Mouse (Mus musculus) R1 (cell line): ENCODE results near the gene Cd300ld4.
A peak's percentile ranks its signal among the peaks of the same experiment; 100 is the strongest.
"Not testable (repeated sequence)": the region's sequence is repeated elsewhere in the genome, so short reads cannot be mapped to it uniquely, and the experiment has no call there.

Experiments used
- DNase-seq: peaks from one replicate; pipeline ENCODE4 v3.0.0-alpha.2; 2018; ENCODE audit warnings: low read depth, low spot score

Gene Cd300ld4

GRCm38 (mm10) chr11:115026912-115027311 lies at the start of gene Cd300ld4:
TSS of gene Cd300ld4 (minus strand) at chr11:115027012.
- DNase-seq = not testable (repeated sequence)

- no peak for DNase-seq
Observed at GRCm38 (mm10) chr11:115075859-115076258, 49.0 kb upstream of the Cd300ld4 start.

DNA sequence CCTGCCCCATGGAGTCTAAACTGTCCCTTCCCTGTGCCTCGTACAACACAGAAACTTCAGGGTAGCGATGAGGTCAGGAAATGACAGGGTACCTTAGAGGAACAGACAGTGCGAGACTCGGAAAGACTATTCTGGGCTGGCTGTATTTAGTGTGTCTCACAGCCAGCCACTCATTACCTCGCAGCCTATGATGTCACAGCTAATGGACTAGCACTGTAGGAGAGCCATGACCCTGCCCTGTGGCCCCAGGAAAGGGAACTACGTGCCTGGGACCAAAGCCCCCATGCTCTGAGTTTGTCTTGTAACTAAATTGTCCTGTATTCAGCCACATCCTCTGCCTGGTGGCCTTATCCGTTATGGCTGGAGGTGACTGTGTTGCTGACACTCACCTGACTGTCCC lies 48.6 kb upstream of the Cd300ld4 start:
- DNase-seq = no peak

DNA sequence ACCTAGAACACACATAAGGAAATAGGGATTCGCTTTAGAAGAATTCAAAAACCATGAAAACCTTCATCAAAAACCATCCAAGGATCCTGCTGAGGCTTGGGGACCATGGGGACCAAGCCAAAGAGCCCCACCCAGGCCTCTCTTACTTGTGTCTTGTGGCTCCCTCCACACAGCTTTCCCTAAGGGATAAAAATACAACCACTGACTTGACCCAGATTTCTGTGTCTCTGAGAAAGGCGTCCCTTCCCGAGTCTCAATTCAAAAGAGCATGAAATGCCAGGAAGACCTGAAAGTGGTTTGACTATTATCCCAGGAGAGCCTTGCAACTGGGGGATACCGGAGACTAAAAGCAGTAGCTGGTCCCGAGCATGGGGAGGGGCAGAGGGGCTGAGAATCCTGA lies 46.2 kb upstream of the Cd300ld4 start:
- DNase-seq = no peak

- no peak for DNase-seq
Observed at GRCm38 (mm10) chr11:115071631-115072294, 45.0 kb upstream of the Cd300ld4 start.

GRCm38 (mm10) chr11:115071015-115071551 lies 44.3 kb upstream of the Cd300ld4 start:
- peak; percentile 96 for DNase-seq

- DNase-seq = peak; percentile 29
Observed at GRCm38 (mm10) chr11:115066768-115067167, 40.0 kb upstream of the Cd300ld4 start.

DNA sequence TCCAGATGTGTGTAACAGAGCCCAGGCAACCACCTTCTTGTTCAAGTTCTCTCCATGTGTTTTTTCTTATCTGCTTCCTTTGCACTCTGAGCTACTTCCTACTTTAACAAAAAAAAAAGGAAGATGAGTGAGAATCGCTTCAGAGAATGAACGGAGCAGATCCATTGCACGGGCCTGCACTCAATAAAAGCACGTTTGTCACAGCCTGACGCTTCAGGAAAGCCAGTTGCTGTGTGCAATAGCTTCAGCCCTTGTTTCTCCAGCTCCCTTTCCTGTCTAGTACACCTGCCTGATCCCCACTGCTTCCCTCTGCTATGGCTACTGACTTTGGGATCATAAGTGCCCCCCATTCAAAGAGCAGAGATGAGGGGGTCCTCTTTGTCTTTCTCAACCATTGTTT lies 35.3 kb upstream of the Cd300ld4 start, which contains the start of gene Cd300e:
TSS of gene Cd300e (minus strand) at position 101 of the 400 bp plus-strand sequence.
- DNase-seq = no peak

GRCm38 (mm10) chr11:115059797-115060196 lies 33.0 kb upstream of the Cd300ld4 start:
- no peak for DNase-seq

DNA sequence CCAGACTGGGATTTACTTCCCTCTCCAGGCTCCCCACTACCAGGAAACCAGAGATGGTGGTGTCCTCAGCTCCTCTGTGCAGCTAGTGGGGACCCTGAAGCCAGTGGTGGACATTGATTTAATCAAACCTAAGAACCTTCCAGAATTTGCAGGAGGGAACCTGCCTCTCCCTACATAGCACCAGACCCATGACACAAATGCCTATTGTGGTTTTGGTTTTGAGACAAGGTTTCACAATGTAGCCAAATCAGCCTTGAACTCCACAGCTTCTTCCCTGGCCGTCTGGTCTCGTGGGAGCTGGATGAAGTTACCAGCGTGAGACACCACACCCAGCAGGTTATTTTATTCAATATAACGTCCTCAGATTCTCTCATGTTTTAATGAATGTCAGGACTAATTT lies 31.9 kb upstream of the Cd300ld4 start:
- DNase-seq = no peak

DNA sequence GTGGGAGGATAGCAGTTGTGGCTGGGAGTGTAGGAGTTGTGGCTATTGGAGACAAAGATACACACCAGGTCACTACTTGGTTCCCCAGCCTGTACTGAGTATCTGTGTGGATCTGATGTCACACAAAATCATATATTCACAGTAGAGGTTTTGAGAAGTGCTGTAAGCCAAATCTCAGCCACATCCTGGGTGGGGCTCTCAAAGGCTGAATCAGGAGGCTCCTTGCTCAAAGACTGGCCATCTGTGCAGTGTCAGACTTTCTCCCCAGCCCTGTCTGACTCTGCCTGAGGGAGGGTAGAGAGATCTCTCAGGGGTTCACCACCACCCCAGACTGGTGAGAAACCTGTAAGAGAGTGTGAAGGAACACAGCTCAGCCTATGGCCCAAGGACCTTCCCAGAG lies 27.7 kb upstream of the Cd300ld4 start:
- DNase-seq = no peak

DNA sequence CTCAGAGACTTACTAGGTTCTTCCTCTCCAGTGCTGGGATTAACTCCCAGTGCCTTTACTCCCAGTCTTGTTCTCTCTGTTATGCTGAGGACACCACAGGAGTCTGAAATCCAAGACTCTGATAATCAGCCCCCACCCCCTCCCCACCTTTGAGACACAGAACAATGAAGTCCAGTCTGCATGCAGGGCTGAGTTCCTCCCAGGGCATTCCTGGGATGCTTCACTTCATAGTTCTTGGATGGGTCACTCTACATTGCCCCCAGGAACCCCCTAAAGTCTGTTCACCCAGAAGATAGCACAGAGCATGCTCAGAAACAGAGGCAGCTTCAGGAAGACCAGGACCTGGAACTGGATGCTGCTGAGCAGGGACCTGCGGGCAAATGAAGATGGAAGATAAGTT lies 26.2 kb upstream of the Cd300ld4 start:
- DNase-seq = peak; percentile 97

- peak; percentile 90 for DNase-seq
Observed at GRCm38 (mm10) chr11:115052206-115052605, 25.4 kb upstream of the Cd300ld4 start.

GRCm38 (mm10) chr11:115049282-115049895 lies 22.6 kb upstream of the Cd300ld4 start:
- DNase-seq = peak; percentile 46

DNA sequence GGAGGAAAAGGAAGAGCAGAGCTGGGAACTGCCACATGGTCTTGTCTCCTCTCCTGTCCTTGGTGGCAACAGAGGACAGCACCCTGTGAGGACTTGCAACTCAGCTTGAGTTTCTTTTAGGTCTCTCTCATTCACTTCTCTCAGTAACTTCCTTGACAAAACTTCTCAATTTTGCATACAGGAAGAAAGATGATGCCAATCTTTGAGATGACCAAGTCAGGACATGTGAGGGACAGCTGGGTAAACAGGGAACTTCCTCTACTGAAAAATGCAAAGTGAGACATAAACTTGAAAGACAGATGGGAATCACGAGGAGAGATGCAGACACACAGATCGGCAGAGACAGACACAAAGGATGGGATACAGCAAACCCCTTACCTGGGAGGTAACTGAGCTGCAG lies 21.4 kb upstream of the Cd300ld4 start, which contains the start of gene Cd300ld3:
TSS of gene Cd300ld3 (minus strand) at position 151 of the 400 bp plus-strand sequence.
- DNase-seq = no peak

DNA sequence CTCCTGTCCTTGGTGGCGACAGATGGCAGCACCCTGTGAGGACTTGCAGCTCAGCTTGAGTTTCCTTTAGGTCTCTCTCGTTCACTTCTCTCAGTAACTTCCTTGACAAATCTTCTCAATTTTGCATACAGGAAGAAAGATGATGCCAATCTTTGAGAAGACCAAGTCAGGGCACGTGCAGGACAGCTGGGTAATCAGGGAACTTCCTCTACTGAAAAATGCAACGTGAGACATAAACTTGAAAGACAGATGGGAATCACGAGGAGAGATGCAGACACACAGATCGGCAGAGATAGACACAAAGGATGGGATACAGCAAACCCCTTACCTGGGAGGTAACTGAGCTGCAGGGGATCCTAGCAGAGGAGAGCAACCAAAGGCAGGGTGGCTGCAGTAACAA lies 10.9 kb upstream of the Cd300ld4 start, which contains the start of gene Cd300ld5:
TSS of gene Cd300ld5 (minus strand) at position 101 of the 400 bp plus-strand sequence.
- DNase-seq = not testable (repeated sequence)

GRCm38 (mm10) chr11:115016093-115016492 lies 10.7 kb downstream of the Cd300ld4 start, which contains the start of gene Cd300ld2:
TSS of gene Cd300ld2 (minus strand) at chr11:115016193.
- not testable (repeated sequence) for DNase-seq

DNA sequence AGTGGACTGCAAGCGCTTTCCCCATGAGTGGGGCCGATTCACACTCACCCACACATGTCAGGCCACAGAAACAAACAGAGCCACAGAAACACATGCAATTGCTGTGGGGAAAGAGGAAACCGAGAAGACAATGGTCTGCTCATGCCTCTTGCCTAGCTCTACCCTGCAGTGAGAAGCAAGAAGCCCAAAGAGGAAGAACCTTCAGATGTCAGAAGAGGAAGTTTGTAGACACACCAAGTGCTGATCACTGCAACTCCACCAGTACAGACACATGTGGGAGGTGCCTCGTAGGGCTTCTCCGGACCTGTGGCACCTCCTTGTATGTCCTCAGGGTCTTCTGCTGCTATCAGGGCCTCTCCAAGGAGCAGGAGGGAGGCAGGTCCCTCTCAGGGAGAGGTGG lies 22.7 kb downstream of the Cd300ld4 start:
- no peak for DNase-seq

GRCm38 (mm10) chr11:115001474-115002040 lies 25.3 kb downstream of the Cd300ld4 start, which contains the start of gene Cd300c2:
TSS of gene Cd300c2 (minus strand) at chr11:115001880.
- DNase-seq = no peak

- DNase-seq = no peak
Observed at GRCm38 (mm10) chr11:114989793-114990192, 37.0 kb downstream of the Cd300ld4 start, which contains the start of gene Cd300ld. TSS of gene Cd300ld (minus strand) at chr11:114989922.

GRCm38 (mm10) chr11:114981866-114982265 lies 44.9 kb downstream of the Cd300ld4 start:
- no peak for DNase-seq

- no peak for DNase-seq
Observed at GRCm38 (mm10) chr11:114972726-114973125, 54.1 kb downstream of the Cd300ld4 start.
